Mouse (Mus musculus) Patski (cell line): ENCODE data around the gene Ptf1a. TPM values are rescaled to one million over a fixed set of nuclear protein-coding genes. Genes with fewer than 3 reads are reported as not detected.

Experiments used
- ATAC-seq: fragments of 100-300 bp; one replicate; pipeline ENCODE4 v1.8.0; 2021
- CTCF ChIA-PET: fragments of 350-600 bp; sonication (Branson Sonifier 250); formaldehyde crosslinking; loops from one replicate; lab custom pipeline; 2022; ENCODE audit warnings: inconsistent platforms; lab: Charles Lee
- POLR2A ChIA-PET: fragments of 350-600 bp; sonication (Branson Sonifier 250); formaldehyde crosslinking; loops from one replicate; lab custom pipeline; 2022; ENCODE audit warnings: antibody characterized with exemption, inconsistent platforms; lab: Charles Lee
- DNase-seq: peaks from one replicate; pipeline ENCODE4 v3.0.0-alpha.2; 2011; ENCODE audit warnings: low read depth, low spot score
- H3K27me3 ChIP-seq: fragments of 371-371 bp; one replicate; pipeline ENCODE4 v1.5.1; 2021
- CTCF ChIP-seq: fragments of 100-300 bp; IDR thresholded peaks from one replicate; pipeline ENCODE4 v1.5.1; 2021
- in situ Hi-C: fragments of 300-500 bp; cut with MboI; formaldehyde crosslinking; loops from 3 replicates; pipeline ENCODE4 v1.11.1; 2018; ENCODE audit warnings: low pct_unique_long_range_greater_than_20kb, mixed read lengths
- polyA plus RNA-seq: library from polyadenylated mRNA; unstranded; gene quantifications from one replicate; pipeline ENCODE4 v1.2.3, GENCODE M21; 2021

Ptf1a gene
- polyA plus RNA-seq: not detected

GRCm38 (mm10) chr2:19444931-19445831, at the start of gene Ptf1a:
Gene Ptf1a, plus strand, starts transcription at chr2:19445663.
- in situ Hi-C loops: no loop called here
- POLR2A ChIA-PET: no interaction called here
- TF ChIP-seq CTCF: no peak
- CTCF ChIA-PET: no interaction called here
- DNase-seq (no peak), ATAC-seq (no peak)
- peaks cover 58% of the 10 kb centered on the region for H3K27me3 ChIP-seq

- TF ChIP-seq CTCF: no peak
- ATAC-seq (no peak), DNase-seq (no peak)
- POLR2A ChIA-PET: no interaction called here
- no peaks in the 10 kb centered on the region for H3K27me3 ChIP-seq
- in situ Hi-C loops: loop anchor here (25.0 kb wide), 2 partner anchors 507 to 1257 kb away; partner anchors contain the start of gene Etl4
- CTCF ChIA-PET: no interaction called here
These were observed 40.1 kb upstream of the Ptf1a start for GRCm38 (mm10) chr2:19405409-19405808.

GRCm38 (mm10) chr2:19406531-19406930, 38.9 kb upstream of the Ptf1a start:
- in situ Hi-C loops: loop anchor here (25.0 kb wide), 2 partner anchors 506 to 1256 kb away; partner anchors contain the start of gene Etl4
- no peaks in the 10 kb centered on the region for H3K27me3 ChIP-seq
- ATAC-seq (no peak), DNase-seq (no peak)
- ChIA-PET CTCF (no interaction called here), POLR2A (no interaction called here)
- no peak for TF ChIP-seq CTCF

- ChIA-PET CTCF (interaction anchor here (0.6 to 3.5 kb wide), 23 partner anchors 10 to 328 kb away, joined by 3 to 38 read pairs (median 4); no protein-coding TSS in a partner anchor), POLR2A (interaction anchor here (1.2 to 1.3 kb wide), 2 partner anchors 103 to 104 kb away, joined by 3 to 4 read pairs; no protein-coding TSS in a partner anchor)
- peak; percentile 97 for TF ChIP-seq CTCF
- H3K27me3 ChIP-seq: no peaks in the 10 kb centered on the region
- DNase-seq: no peak
- ATAC-seq: peak; percentile 74
- in situ Hi-C loops: loop anchor here (5.0 to 25.0 kb wide), 4 partner anchors 103 to 1248 kb away; partner anchors contain the start of gene Etl4
These were observed 31.1 kb upstream of the Ptf1a start for GRCm38 (mm10) chr2:19414222-19414965.

- peak; percentile 33 for ATAC-seq
- no peak for TF ChIP-seq CTCF
- in situ Hi-C loops: loop anchor here (10.0 to 25.0 kb wide), 3 partner anchors 310 to 1247 kb away; partner anchors contain the start of gene Etl4
- ChIA-PET POLR2A (interaction anchor here (1.2 to 1.3 kb wide), 2 partner anchors 102 to 104 kb away, joined by 3 to 4 read pairs; no protein-coding TSS in a partner anchor), CTCF (interaction anchor here (0.6 to 3.5 kb wide), 23 partner anchors 9 to 328 kb away, joined by 3 to 38 read pairs (median 4); no protein-coding TSS in a partner anchor)
- peaks cover 3% of the 10 kb centered on the region for H3K27me3 ChIP-seq
- no peak for DNase-seq
These were observed 30.4 kb upstream of the Ptf1a start for GRCm38 (mm10) chr2:19415063-19415521.

GRCm38 (mm10) chr2:19416066-19416465, 29.4 kb upstream of the Ptf1a start:
- DNase-seq (no peak), ATAC-seq (no peak)
- TF ChIP-seq CTCF: no peak
- ChIA-PET POLR2A (no interaction called here), CTCF (interaction anchor here (2.0 kb wide), 3 partner anchors 12 to 112 kb away, joined by 7 to 10 read pairs (median 9); no protein-coding TSS in a partner anchor)
- H3K27me3 ChIP-seq: peaks cover 7% of the 10 kb centered on the region
- in situ Hi-C loops: loop anchor here (10.0 to 25.0 kb wide), 3 partner anchors 309 to 1246 kb away; partner anchors contain the start of gene Etl4

- no peak for TF ChIP-seq CTCF
- H3K27me3 ChIP-seq: peaks cover 22% of the 10 kb centered on the region
- ATAC-seq: no peak
- CTCF ChIA-PET: interaction anchor here (0.8 to 1.5 kb wide), 3 partner anchors 100 to 307 kb away, joined by 3 to 4 read pairs (median 3); no protein-coding TSS in a partner anchor
- POLR2A ChIA-PET: no interaction called here
- DNase-seq: no peak
- in situ Hi-C loops: loop anchor here (10.0 to 25.0 kb wide), 3 partner anchors 305 to 1242 kb away; partner anchors contain the start of gene Etl4
These were observed 25.6 kb upstream of the Ptf1a start for GRCm38 (mm10) chr2:19419686-19420345.

- no peak for ATAC-seq
- TF ChIP-seq CTCF: no peak
- in situ Hi-C loops: loop anchor here (25.0 kb wide), 2 partner anchors 490 to 1240 kb away; partner anchors contain the start of gene Etl4
- CTCF ChIA-PET: no interaction called here
- POLR2A ChIA-PET: no interaction called here
- peaks cover 33% of the 10 kb centered on the region for H3K27me3 ChIP-seq
- no peak for DNase-seq
These were observed 23.2 kb upstream of the Ptf1a start for GRCm38 (mm10) chr2:19422226-19422625.

GRCm38 (mm10) chr2:19423086-19423485, 22.4 kb upstream of the Ptf1a start:
- CTCF ChIA-PET: no interaction called here
- no peak for DNase-seq
- TF ChIP-seq CTCF: no peak
- H3K27me3 ChIP-seq: peaks cover 33% of the 10 kb centered on the region
- in situ Hi-C loops: loop anchor here (25.0 kb wide), 2 partner anchors 489 to 1239 kb away; partner anchors contain the start of gene Etl4
- POLR2A ChIA-PET: no interaction called here
- ATAC-seq: no peak
